8 mouse cellular contexts compared by ENCODE assay signal in the genomic region with DNA sequence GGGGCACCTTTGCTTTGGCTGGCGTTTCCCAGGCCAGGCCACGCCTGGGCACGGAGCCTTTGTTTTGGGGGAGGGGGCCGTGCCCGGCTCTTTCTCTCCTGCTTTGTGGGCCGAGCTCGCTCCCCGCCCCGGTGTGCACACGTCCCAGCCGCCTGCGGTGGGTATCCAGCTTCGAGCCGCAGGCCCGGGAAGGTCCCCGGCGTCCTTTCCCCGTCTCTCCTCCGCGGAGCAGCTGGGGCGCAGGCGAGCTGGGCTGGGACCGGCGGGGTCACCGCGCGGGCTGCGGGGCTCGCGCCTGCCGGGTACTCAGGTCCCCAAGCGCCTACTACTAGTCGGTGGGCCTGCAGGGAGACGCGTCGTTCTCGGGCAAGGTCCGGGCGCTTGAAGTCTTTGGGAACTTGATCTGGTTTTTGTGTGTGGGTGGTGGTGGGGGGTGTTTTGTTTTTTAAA. TPM values are rescaled to one million over a fixed set of nuclear protein-coding genes. Genes with fewer than 3 reads are reported as not detected.
DNase-seq lines count a peak whose midpoint lies in the region; ATAC-seq lines count a peak whose summit lies in the region.

No protein-coding gene starts in this region.

- WGBS in kidney, embryonic 15.5 days: under 1% methylated on average over 39 of the region's 39 CpGs
- under 1% methylated on average over 39 of the region's 39 CpGs for WGBS in hindbrain, embryonic 15.5 days
- 0% methylated on average over 39 of the region's 39 CpGs for WGBS in midbrain, embryonic 13.5 days

- H3K36me3 ChIP-seq in kidney, embryonic 15.5 days: peaks cover 21% of the 10 kb centered on the region
- H3K36me3 ChIP-seq in hindbrain, embryonic 15.5 days: peaks cover 13% of the 10 kb centered on the region
- peaks cover 25% of the 10 kb centered on the region for H3K36me3 ChIP-seq in midbrain, embryonic 13.5 days

- ATAC-seq in kidney, embryonic 15.5 days (replicated peaks; ENCODE audit: low FRiP score): peak; percentile 83
- ATAC-seq in hindbrain, embryonic 15.5 days (ENCODE audit: low FRiP score, low read depth): peak; percentile 87
- peak; percentile 88 for ATAC-seq in midbrain, embryonic 13.5 days

- H3K9me3 ChIP-seq in kidney, embryonic 15.5 days (replicated peaks): no peaks in the 10 kb centered on the region
- no peaks in the 10 kb centered on the region for H3K9me3 ChIP-seq in hindbrain, embryonic 15.5 days
- H3K9me3 ChIP-seq in midbrain, embryonic 13.5 days: no peaks in the 10 kb centered on the region

- H3K27ac ChIP-seq in kidney, embryonic 15.5 days: peak overlapping the region; percentile 95
- H3K27ac ChIP-seq in brown adipose tissue, adult 24 weeks (replicated peaks; ENCODE audit: low read depth, low read length): peak overlapping the region; percentile 76
- peak overlapping the region; percentile 97 for H3K27ac ChIP-seq in hindbrain, embryonic 15.5 days (replicated peaks)
- H3K27ac ChIP-seq in midbrain, embryonic 13.5 days: peak overlapping the region; percentile 93

- H3K4me2 ChIP-seq in kidney, embryonic 15.5 days: peak overlapping the region; percentile 60
- H3K4me2 ChIP-seq in hindbrain, embryonic 15.5 days: peak overlapping the region; percentile 63
- H3K4me2 ChIP-seq in midbrain, embryonic 13.5 days (replicated peaks): peak overlapping the region; percentile 56

- peak overlapping the region; percentile 78 for H3K4me3 ChIP-seq in kidney, embryonic 15.5 days (replicated peaks)
- H3K4me3 ChIP-seq in brown adipose tissue, adult 24 weeks (ENCODE audit: insufficient read depth, low read depth, low read length): peak overlapping the region; percentile 88
- peak overlapping the region; percentile 78 for H3K4me3 ChIP-seq in hindbrain, embryonic 15.5 days
- H3K4me3 ChIP-seq in midbrain, embryonic 13.5 days (replicated peaks): peak overlapping the region; percentile 96

- DNase-seq in kidney, adult 9 months: no peak
- DNase-seq in embryo, embryonic 9.5 days (ENCODE audit: extremely low spot score): no peak
- no peak for DNase-seq in yolk sac, embryonic 10.5 days (ENCODE audit: low spot score)
- no peak for DNase-seq in adrenal gland, postnatal 36 days

- H3K9ac ChIP-seq in kidney, embryonic 15.5 days: peak overlapping the region; percentile 91
- peak overlapping the region; percentile 86 for H3K9ac ChIP-seq in hindbrain, embryonic 15.5 days
- peak overlapping the region; percentile 99 for H3K9ac ChIP-seq in midbrain, embryonic 13.5 days (replicated peaks)

- H3K4me1 ChIP-seq in kidney, embryonic 15.5 days: peaks cover 19% of the 10 kb centered on the region
- H3K4me1 ChIP-seq in brown adipose tissue, adult 24 weeks (ENCODE audit: control insufficient read depth, insufficient read depth, insufficient read length, low read length): peaks cover 7% of the 10 kb centered on the region; the same call in 1 of the 2 replicates
- H3K4me1 ChIP-seq in hindbrain, embryonic 15.5 days (replicated peaks): peaks cover 23% of the 10 kb centered on the region
- H3K4me1 ChIP-seq in midbrain, embryonic 13.5 days (replicated peaks): peaks cover 23% of the 10 kb centered on the region

- 0 out of 2 replicates have a peak, but pooled peaks cover 3% of the 10 kb centered on the region for H3K27me3 ChIP-seq in kidney, embryonic 15.5 days
- 0 out of 2 replicates have a peak, but pooled peaks cover 13% of the 10 kb centered on the region for H3K27me3 ChIP-seq in hindbrain, embryonic 15.5 days
- H3K27me3 ChIP-seq in midbrain, embryonic 13.5 days: peaks cover 23% of the 10 kb centered on the region

RNA-seq across cellular contexts. Expression of a gene that starts 0.4 kb away (rescaled TPM):
- 71.2 and 90.9 TPM in 2 replicates for polyA plus RNA-seq in kidney, embryonic 15.5 days (2015; fragmentation: Nextera tagmentation; extraction: Ambion mirVana)
- polyA plus RNA-seq in brown adipose tissue, adult 24 weeks (2012; ENCODE audit: insufficient read depth, insufficient read length, missing spikeins): 13.1 and 18.2 TPM in 2 replicates
- 168 and 172 TPM in 2 replicates for polyA plus RNA-seq in hindbrain, embryonic 15.5 days (2015; fragmentation: Nextera tagmentation; extraction: Ambion mirVana)
- polyA plus RNA-seq in midbrain, embryonic 13.5 days (2015; fragmentation: Nextera tagmentation; extraction: Ambion mirVana): 237 and 239 TPM in 2 replicates
- 10 to 100 TPM; 54.1 to 72.9 TPM for total RNA-seq in adrenal gland, postnatal 36 days (2021)

RNA-seq across cellular contexts. Expression of a gene that starts 7.2 kb away (rescaled TPM):
- 6.8 and 7.5 TPM in 2 replicates for polyA plus RNA-seq in kidney, embryonic 15.5 days (2015; fragmentation: Nextera tagmentation; extraction: Ambion mirVana)
- not detected in 2 replicates for polyA plus RNA-seq in brown adipose tissue, adult 24 weeks (2012; ENCODE audit: insufficient read depth, insufficient read length, missing spikeins)
- 5.4 and 6.6 TPM in 2 replicates for polyA plus RNA-seq in hindbrain, embryonic 15.5 days (2015; fragmentation: Nextera tagmentation; extraction: Ambion mirVana)
- polyA plus RNA-seq in midbrain, embryonic 13.5 days (2015; fragmentation: Nextera tagmentation; extraction: Ambion mirVana): 11.7 and 13.3 TPM in 2 replicates
- total RNA-seq in adrenal gland, postnatal 36 days (2021): 1 to 10 TPM; 1.3 to 3.6 TPM

RNA-seq across cellular contexts. Expression of a gene that starts 22.8 kb away (rescaled TPM):
- polyA plus RNA-seq in kidney, embryonic 15.5 days (2015; fragmentation: Nextera tagmentation; extraction: Ambion mirVana): 1.2 and 1.6 TPM in 2 replicates
- polyA plus RNA-seq in brown adipose tissue, adult 24 weeks (2012; ENCODE audit: insufficient read depth, insufficient read length, missing spikeins): 2.1 and 3.0 TPM in 2 replicates
- 0.60 and 0.87 TPM in 2 replicates for polyA plus RNA-seq in hindbrain, embryonic 15.5 days (2015; fragmentation: Nextera tagmentation; extraction: Ambion mirVana)
- polyA plus RNA-seq in midbrain, embryonic 13.5 days (2015; fragmentation: Nextera tagmentation; extraction: Ambion mirVana): 0.63 TPM in 2 replicates
- total RNA-seq in adrenal gland, postnatal 36 days (2021): 1 to 10 TPM; 2.6 to 3.6 TPM

RNA-seq across cellular contexts. Expression of a gene that starts 25.8 kb away (rescaled TPM):
- polyA plus RNA-seq in kidney, embryonic 15.5 days (2015; fragmentation: Nextera tagmentation; extraction: Ambion mirVana): 137 TPM in 2 replicates
- 42.9 and 45.1 TPM in 2 replicates for polyA plus RNA-seq in brown adipose tissue, adult 24 weeks (2012; ENCODE audit: insufficient read depth, insufficient read length, missing spikeins)
- 14.1 and 14.2 TPM in 2 replicates for polyA plus RNA-seq in hindbrain, embryonic 15.5 days (2015; fragmentation: Nextera tagmentation; extraction: Ambion mirVana)
- 8.3 and 9.7 TPM in 2 replicates for polyA plus RNA-seq in midbrain, embryonic 13.5 days (2015; fragmentation: Nextera tagmentation; extraction: Ambion mirVana)
- total RNA-seq in adrenal gland, postnatal 36 days (2021): 10 to 100 TPM; 39.7 to 51.0 TPM

RNA-seq across cellular contexts. Expression of a gene that starts 41.6 kb away (rescaled TPM):
- polyA plus RNA-seq in kidney, embryonic 15.5 days (2015; fragmentation: Nextera tagmentation; extraction: Ambion mirVana): 3.0 and 3.5 TPM in 2 replicates
- not detected in 2 replicates for polyA plus RNA-seq in brown adipose tissue, adult 24 weeks (2012; ENCODE audit: insufficient read depth, insufficient read length, missing spikeins)
- polyA plus RNA-seq in hindbrain, embryonic 15.5 days (2015; fragmentation: Nextera tagmentation; extraction: Ambion mirVana): 3.1 and 3.5 TPM in 2 replicates
- polyA plus RNA-seq in midbrain, embryonic 13.5 days (2015; fragmentation: Nextera tagmentation; extraction: Ambion mirVana): 0.70 and 0.97 TPM in 2 replicates
- under 1 TPM; 0.23 TPM for total RNA-seq in adrenal gland, postnatal 36 days (2021)
